Mouse (Mus musculus): ENCODE measurements around the gene Etfbkmt. TPM values are rescaled to one million over a fixed set of nuclear protein-coding genes. Genes with fewer than 3 reads are reported as not detected.
"Not testable (repeated sequence)": the region's sequence is repeated elsewhere in the genome, so short reads cannot be mapped to it uniquely, and the experiment has no call there.

Etfbkmt gene
- polyA plus RNA-seq, 1 experiment from 2014 or later: 16.1 TPM

GRCm38 (mm10) chr6:149139011-149139410 is 638 bp upstream of the Etfbkmt start:
- 91% methylated on average over 3 of the region's 3 CpGs for WGBS
- DNase-seq (ENCODE audit: low spot score): no peak

GRCm38 (mm10) chr6:149141393-149142173 is 1.9 kb downstream of the Etfbkmt start:
- WGBS: 8% methylated on average over 36 of the region's 36 CpGs

More at GRCm38 (mm10) chr6:149139011-149139410, 638 bp upstream of the Etfbkmt start:
- Histone ChIP-seq H3K27ac (replicated peaks) (no peak overlapping the region), H3K9me3 (no peaks in the 10 kb centered on the region), H3K36me3 (replicated peaks) (peaks cover 10% of the 10 kb centered on the region), H3K4me1 (peaks cover 20% of the 10 kb centered on the region), H3K4me3 (no peak overlapping the region), H3K27me3 (replicated peaks; ENCODE audit: low read depth, poor library complexity, severe bottlenecking) (no peaks in the 10 kb centered on the region)

DNA sequence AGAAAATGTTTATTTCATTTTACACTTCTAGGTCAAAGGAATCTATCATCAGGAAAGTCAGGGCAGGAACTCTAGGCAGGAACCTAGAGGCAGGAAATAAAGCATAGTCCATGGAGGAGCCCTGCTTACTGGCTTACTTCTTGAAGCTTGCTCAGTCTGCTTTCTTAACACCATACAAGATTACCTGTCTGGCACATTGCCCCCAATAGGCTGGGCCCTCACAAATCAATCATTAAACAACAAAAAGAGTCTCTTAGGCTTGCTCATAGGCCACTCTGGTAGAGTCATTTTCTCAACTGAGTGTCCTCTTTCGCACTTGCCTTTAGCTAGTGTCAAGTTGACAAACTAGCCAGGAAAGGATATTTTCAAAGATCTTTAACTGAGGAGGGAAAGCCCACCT is 5.5 kb downstream of the Etfbkmt start:
- Histone ChIP-seq H3K27ac (replicated peaks) (no peak overlapping the region), H3K9me3 (no peaks in the 10 kb centered on the region), H3K27me3 (replicated peaks; ENCODE audit: low read depth, poor library complexity, severe bottlenecking) (no peaks in the 10 kb centered on the region), H3K4me3 (no peak overlapping the region), H3K4me1 (peaks cover 9% of the 10 kb centered on the region; the same call in 1 of the 2 replicates), H3K36me3 (replicated peaks) (peaks cover 42% of the 10 kb centered on the region)
- WGBS: 98% methylated on average over 1 of the region's 1 CpGs
- DNase-seq (ENCODE audit: low spot score): no peak

More at GRCm38 (mm10) chr6:149141393-149142173, 1.9 kb downstream of the Etfbkmt start:
- DNase-seq (ENCODE audit: low spot score): peak; percentile 92
- Histone ChIP-seq H3K9me3 (no peaks in the 10 kb centered on the region), H3K4me3 (peak overlapping the region; percentile 67), H3K27ac (replicated peaks) (peak overlapping the region; percentile 90), H3K27me3 (replicated peaks; ENCODE audit: low read depth, poor library complexity, severe bottlenecking) (no peaks in the 10 kb centered on the region), H3K4me1 (peaks cover 9% of the 10 kb centered on the region; the same call in 1 of the 2 replicates), H3K36me3 (replicated peaks) (peaks cover 27% of the 10 kb centered on the region)

GRCm38 (mm10) chr6:149148436-149149229 is 9.0 kb downstream of the Etfbkmt start:
- H3K4me3 ChIP-seq: no peak overlapping the region
- no peak for DNase-seq (ENCODE audit: low spot score)
- no peak overlapping the region for H3K27ac ChIP-seq (replicated peaks)
- H3K27me3 ChIP-seq (replicated peaks; ENCODE audit: low read depth, poor library complexity, severe bottlenecking): no peaks in the 10 kb centered on the region
- WGBS: 92% methylated on average over 7 of the region's 7 CpGs
- H3K4me1 ChIP-seq: peaks cover 2% of the 10 kb centered on the region
- no peaks in the 10 kb centered on the region for H3K9me3 ChIP-seq
- H3K36me3 ChIP-seq (replicated peaks): peaks cover 52% of the 10 kb centered on the region

GRCm38 (mm10) chr6:149152119-149152518 is 12.5 kb downstream of the Etfbkmt start:
- DNase-seq (ENCODE audit: low spot score): no peak
- peaks cover 46% of the 10 kb centered on the region for H3K36me3 ChIP-seq (replicated peaks)
- H3K27ac ChIP-seq (replicated peaks): no peak overlapping the region
- no peak overlapping the region for H3K4me3 ChIP-seq
- no peaks in the 10 kb centered on the region for H3K9me3 ChIP-seq
- H3K27me3 ChIP-seq (replicated peaks; ENCODE audit: low read depth, poor library complexity, severe bottlenecking): no peaks in the 10 kb centered on the region
- peaks cover 15% of the 10 kb centered on the region for H3K4me1 ChIP-seq
- WGBS: 95% methylated on average over 2 of the region's 2 CpGs

- H3K9me3 ChIP-seq: no peaks in the 10 kb centered on the region
- no peak overlapping the region for H3K4me3 ChIP-seq
- WGBS: 45% methylated on average over 6 of the region's 6 CpGs
- peaks cover 55% of the 10 kb centered on the region for H3K36me3 ChIP-seq (replicated peaks)
- H3K27ac ChIP-seq (replicated peaks): 0 out of 2 replicates have a peak overlapping the region, but pooled peaks have one; percentile 30
- H3K4me1 ChIP-seq: peaks cover 15% of the 10 kb centered on the region
- no peak for DNase-seq (ENCODE audit: low spot score)
- no peaks in the 10 kb centered on the region for H3K27me3 ChIP-seq (replicated peaks; ENCODE audit: low read depth, poor library complexity, severe bottlenecking)
These were observed 13.9 kb downstream of the Etfbkmt start for GRCm38 (mm10) chr6:149153473-149154115.

- Histone ChIP-seq H3K4me3 (no peak overlapping the region), H3K27ac (replicated peaks) (0 out of 2 replicates have a peak overlapping the region, but pooled peaks have one; percentile 30), H3K4me1 (peaks cover 15% of the 10 kb centered on the region), H3K27me3 (replicated peaks; ENCODE audit: low read depth, poor library complexity, severe bottlenecking) (no peaks in the 10 kb centered on the region), H3K9me3 (no peaks in the 10 kb centered on the region), H3K36me3 (replicated peaks) (peaks cover 58% of the 10 kb centered on the region)
- no peak for DNase-seq (ENCODE audit: low spot score)
- WGBS: 25% methylated on average over 8 of the region's 8 CpGs
These were observed 14.7 kb downstream of the Etfbkmt start for GRCm38 (mm10) chr6:149154116-149155030.

DNA sequence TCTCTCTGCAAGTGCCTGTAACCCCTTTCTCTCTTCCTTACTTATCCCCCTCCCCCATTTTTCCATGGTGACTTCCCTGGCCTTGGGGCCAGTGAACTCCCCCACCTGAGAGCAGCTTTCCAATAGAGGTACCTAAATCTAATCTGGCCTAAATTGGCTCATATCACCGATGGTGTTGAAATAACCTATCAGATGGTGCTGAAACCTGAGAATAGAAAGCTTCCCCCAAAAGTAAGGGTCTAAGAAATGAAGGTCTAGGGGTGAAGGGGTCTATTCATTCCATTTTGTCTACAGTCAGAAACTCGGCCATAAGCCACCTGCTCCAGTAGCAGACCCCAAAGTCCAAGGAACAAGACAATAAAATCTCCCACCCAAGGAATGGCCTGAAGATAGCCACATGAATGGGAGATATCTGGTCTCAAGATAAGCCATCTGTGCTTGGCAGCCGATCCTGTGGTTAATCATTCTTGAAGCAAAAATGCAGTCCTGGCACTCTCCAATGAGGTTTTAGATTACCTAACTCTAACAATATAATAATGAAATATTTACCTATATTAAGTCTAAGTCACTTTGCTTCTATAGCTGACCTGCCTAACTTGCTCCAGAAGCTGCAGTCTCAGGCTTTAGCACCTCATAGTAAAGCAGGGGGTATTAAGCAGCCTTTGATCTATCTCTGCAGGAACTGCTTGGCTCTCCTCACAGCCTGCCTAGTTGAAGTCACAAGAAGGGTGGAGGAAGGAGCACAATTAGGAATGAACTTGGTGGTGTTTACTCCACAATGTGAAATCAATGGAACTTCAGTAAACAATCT is 15.6 kb downstream of the Etfbkmt start:
- no peaks in the 10 kb centered on the region for H3K9me3 ChIP-seq
- no peak overlapping the region for H3K4me3 ChIP-seq
- peaks cover 62% of the 10 kb centered on the region for H3K36me3 ChIP-seq (replicated peaks)
- no peak for DNase-seq (ENCODE audit: low spot score)
- H3K27me3 ChIP-seq (replicated peaks; ENCODE audit: low read depth, poor library complexity, severe bottlenecking): no peaks in the 10 kb centered on the region
- H3K4me1 ChIP-seq: peaks cover 15% of the 10 kb centered on the region
- no peak overlapping the region for H3K27ac ChIP-seq (replicated peaks)
- WGBS: 78% methylated on average over 3 of the region's 3 CpGs

DNA sequence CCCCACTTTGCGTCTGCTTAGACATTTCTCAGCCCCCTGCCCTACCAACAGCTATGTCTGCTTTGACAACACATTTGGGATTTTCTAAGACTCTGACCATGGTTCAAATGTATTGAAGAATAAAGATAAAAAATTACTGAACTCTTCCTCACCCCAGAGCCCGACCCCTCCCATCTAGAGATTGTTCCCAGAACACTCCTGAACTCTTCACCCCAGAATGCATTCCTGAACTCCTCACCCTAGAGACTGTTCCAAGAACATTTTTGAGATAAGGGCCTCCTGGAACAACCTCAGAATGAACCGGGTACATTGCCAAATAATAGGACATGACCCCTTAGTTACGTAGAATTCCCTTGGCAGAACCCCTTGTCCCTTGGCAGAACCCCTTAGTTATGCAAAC is 27.4 kb downstream of the Etfbkmt start:
- not testable (repeated sequence) for DNase-seq (ENCODE audit: low spot score); H3K27me3 ChIP-seq (replicated peaks; ENCODE audit: low read depth, poor library complexity, severe bottlenecking); H3K4me1 ChIP-seq; H3K27ac ChIP-seq (replicated peaks); H3K4me3 ChIP-seq; H3K9me3 ChIP-seq
- WGBS: 87% methylated on average over 4 of the region's 4 CpGs
- peaks cover 82% of the 10 kb centered on the region for H3K36me3 ChIP-seq (replicated peaks)

GRCm38 (mm10) chr6:149167672-149168071 is 28.0 kb downstream of the Etfbkmt start:
- no peak overlapping the region for H3K27ac ChIP-seq (replicated peaks)
- H3K27me3 ChIP-seq (replicated peaks; ENCODE audit: low read depth, poor library complexity, severe bottlenecking): no peaks in the 10 kb centered on the region

DNA sequence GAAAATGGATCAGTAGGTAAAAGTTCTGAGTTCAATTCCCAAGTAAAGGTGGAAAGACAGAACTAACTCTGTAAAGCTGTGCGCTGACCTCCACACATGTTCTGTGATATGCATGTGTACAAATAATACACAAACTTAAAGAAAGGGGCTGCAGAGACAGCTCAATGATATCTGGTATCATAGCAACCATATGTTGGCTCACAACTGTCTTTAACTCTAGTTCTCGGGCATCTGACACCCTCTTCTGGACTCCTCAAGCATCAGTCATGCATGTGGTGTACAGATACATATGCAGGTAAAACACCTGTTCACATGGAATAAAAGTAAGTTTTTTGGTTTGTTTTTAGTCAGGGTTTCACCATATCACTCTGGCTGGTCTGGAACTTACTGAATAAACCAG is 28.8 kb downstream of the Etfbkmt start:
- Histone ChIP-seq H3K4me3 (no peak overlapping the region), H3K27me3 (replicated peaks; ENCODE audit: low read depth, poor library complexity, severe bottlenecking) (no peaks in the 10 kb centered on the region), H3K27ac (replicated peaks) (no peak overlapping the region), H3K9me3 (no peaks in the 10 kb centered on the region), H3K4me1 (no peaks in the 10 kb centered on the region), H3K36me3 (replicated peaks) (peaks cover 73% of the 10 kb centered on the region)
- no peak for DNase-seq (ENCODE audit: low spot score)
- WGBS: 91% methylated on average over 2 of the region's 2 CpGs

More at GRCm38 (mm10) chr6:149167672-149168071, 28.0 kb downstream of the Etfbkmt start:
- no peak for DNase-seq (ENCODE audit: low spot score)
- Histone ChIP-seq H3K4me3 (no peak overlapping the region), H3K36me3 (replicated peaks) (peaks cover 76% of the 10 kb centered on the region), H3K4me1 (no peaks in the 10 kb centered on the region), H3K9me3 (no peaks in the 10 kb centered on the region)
- 93% methylated on average over 1 of the region's 1 CpGs for WGBS

Data from embryonic facial prominence, embryonic 10.5 days (tissue).